Mouse (Mus musculus) embryo, embryonic 10.5 days (tissue): ENCODE results near the gene 9830107B12Rik.

Experiments used
- DNase-seq: peaks from one replicate; pipeline ENCODE4 v3.0.0-alpha.2; 2015; ENCODE audit warnings: low spot score

Gene 9830107B12Rik

GRCm38 (mm10) chr17:48094820-48095680, 51.0 kb downstream of the 9830107B12Rik start:
- DNase-seq = no peak

GRCm38 (mm10) chr17:48093286-48093817, 52.7 kb downstream of the 9830107B12Rik start:
- DNase-seq = no peak

GRCm38 (mm10) chr17:48090305-48090704, 55.8 kb downstream of the 9830107B12Rik start:
- DNase-seq = no peak

DNA sequence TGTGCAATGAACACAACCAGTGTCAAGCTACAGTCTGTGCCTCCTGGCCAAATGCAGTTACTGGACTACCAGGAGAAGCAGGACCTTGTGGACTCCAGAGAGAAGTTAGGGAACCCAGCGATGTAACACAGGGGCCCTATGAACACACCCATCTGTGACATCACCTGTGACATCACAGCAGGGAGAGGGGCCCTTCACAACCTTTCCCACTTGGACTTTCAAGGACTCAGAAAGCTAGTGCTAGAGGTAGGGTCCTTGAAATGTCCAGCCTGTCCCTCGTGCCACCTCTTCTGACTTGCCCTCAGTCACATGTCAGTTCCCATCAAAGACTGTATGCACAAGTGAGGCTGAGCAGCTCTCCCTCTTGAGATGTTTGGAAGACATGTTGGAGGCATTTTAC, 56.6 kb downstream of the 9830107B12Rik start:
- DNase-seq = no peak

GRCm38 (mm10) chr17:48089019-48089418, 57.0 kb downstream of the 9830107B12Rik start, which contains the start of gene 1700067P10Rik:
Gene 1700067P10Rik (plus strand): TSS chr17:48089319.
- no peak for DNase-seq

- DNase-seq = no peak
Observed at GRCm38 (mm10) chr17:48080626-48081025, 65.4 kb downstream of the 9830107B12Rik start.
